Mouse (Mus musculus) MEL (cell line): ENCODE measurements around the gene Wwtr1. TPM values are rescaled to one million over a fixed set of nuclear protein-coding genes. Genes with fewer than 3 reads are reported as not detected.

Experiments used
- DNase-seq: peaks from one replicate; pipeline ENCODE4 v3.0.0; 2011; ENCODE audit warnings: low read depth, low spot score
- H3K27ac ChIP-seq: 2 replicates; pipeline ENCODE4 v1.5.1; 2012; ENCODE audit warnings: low read depth, mild to moderate bottlenecking, control low read depth, low read length, moderate library complexity; ENCODE audit not compliant: control insufficient read depth
- H3K27me3 ChIP-seq, 2 experiments: fragments of 150-350 bp in 1 of 2; sonication (generic) in 1 of 2; 2 replicates each; pipeline ENCODE4 v1.6.1; 2012; ENCODE audit warnings: low read length in 2 of 2, mild to moderate bottlenecking in 2 of 2, improper control_type of control experiment in 1 of 2, moderate library complexity in 1 of 2; ENCODE audit not compliant: insufficient read depth in 2 of 2, control insufficient read depth in 1 of 2
- H3K36me3 ChIP-seq, 2 experiments: 2 replicates each; pipeline ENCODE4 v1.6.1; 2012 to 2014; ENCODE audit warnings: low read length in 2 of 2, improper control_type of control experiment in 1 of 2, inconsistent platforms in 1 of 2, mild to moderate bottlenecking in 1 of 2; ENCODE audit not compliant: insufficient read depth in 2 of 2, control insufficient read depth in 1 of 2
- H3K4me1 ChIP-seq, 2 experiments: fragments of 150-350 bp in 1 of 2; sonication (generic) in 1 of 2; 2 replicates each; pipeline ENCODE4 v1.6.1; 2012; ENCODE audit warnings: low read length in 2 of 2, improper control_type of control experiment in 1 of 2, mild to moderate bottlenecking in 1 of 2; ENCODE audit not compliant: insufficient read depth in 2 of 2, control insufficient read depth in 1 of 2
- H3K4me3 ChIP-seq, 2 experiments: fragments of 150-350 bp in 1 of 2; sonication (generic) in 1 of 2; 2 replicates each; pipeline ENCODE4 v1.5.1; 2012; ENCODE audit warnings: low read depth in 2 of 2, low read length in 2 of 2, mild to moderate bottlenecking in 2 of 2, moderate library complexity in 2 of 2, control low read depth in 1 of 2, improper control_type of control experiment in 1 of 2; ENCODE audit not compliant: control insufficient read depth in 1 of 2, insufficient read depth in 1 of 2
- H3K79me2 ChIP-seq: 2 replicates; pipeline ENCODE4 v1.6.1; 2012; ENCODE audit warnings: mild to moderate bottlenecking, low read length, moderate library complexity; ENCODE audit not compliant: control insufficient read depth, poor library complexity, insufficient read depth
- H3K9ac ChIP-seq: 2 replicates; pipeline ENCODE4 v1.6.1; 2012; ENCODE audit warnings: low read depth, mild to moderate bottlenecking, control low read depth, low read length, moderate library complexity; ENCODE audit not compliant: control insufficient read depth, poor library complexity, severe bottlenecking
- H3K9me3 ChIP-seq: fragments of 150-350 bp; sonication (generic); replicated peaks from 2 replicates; pipeline ENCODE4 v1.6.1; 2012; ENCODE audit warnings: mild to moderate bottlenecking, low read length, improper control_type of control experiment, moderate library complexity; ENCODE audit not compliant: insufficient read depth
- E2F4 ChIP-seq: IDR thresholded peaks from 2 replicates; pipeline ENCODE4 v1.6.1; 2011; ENCODE audit warnings: low read depth, low read length, improper control_type of control experiment, borderline replicate concordance
- ELF1 ChIP-seq: IDR thresholded peaks from 2 replicates; pipeline ENCODE4 v1.6.1; 2014; ENCODE audit warnings: low read depth, mild to moderate bottlenecking, inconsistent platforms, low read length, improper control_type of control experiment, moderate library complexity
- KAT2A ChIP-seq: conservative IDR thresholded peaks from 2 replicates; pipeline ENCODE4 v1.6.1; 2012; ENCODE audit warnings: low read depth, low read length, improper control_type of control experiment, inconsistent platforms
- MXI1 ChIP-seq: IDR thresholded peaks from 2 replicates; pipeline ENCODE4 v1.6.1; 2011; ENCODE audit warnings: mild to moderate bottlenecking, low read depth, low read length, improper control_type of control experiment
- MYB ChIP-seq: IDR thresholded peaks from 2 replicates; pipeline ENCODE4 v1.6.1; 2011; ENCODE audit warnings: mild to moderate bottlenecking, low read depth, low read length, improper control_type of control experiment
- MYC ChIP-seq: IDR thresholded peaks from 2 replicates; pipeline ENCODE4 v1.6.1; 2011; ENCODE audit warnings: low read depth, mild to moderate bottlenecking, low read length, improper control_type of control experiment, moderate library complexity
- NRF1 ChIP-seq: IDR thresholded peaks from 2 replicates; pipeline ENCODE4 v1.6.1; 2014; ENCODE audit warnings: low read depth, mild to moderate bottlenecking, inconsistent platforms, low read length, improper control_type of control experiment, moderate library complexity; ENCODE audit not compliant: poor library complexity, insufficient read depth, severe bottlenecking
- RAD21 ChIP-seq: IDR thresholded peaks from 2 replicates; pipeline ENCODE4 v1.6.1; 2011; ENCODE audit warnings: mild to moderate bottlenecking, low read depth, low read length, improper control_type of control experiment
- RCOR1 ChIP-seq: IDR thresholded peaks from 2 replicates; pipeline ENCODE4 v1.6.1; 2012; ENCODE audit warnings: low read depth, mild to moderate bottlenecking, inconsistent platforms, low read length, improper control_type of control experiment
- UBTF ChIP-seq: IDR thresholded peaks from 2 replicates; pipeline ENCODE4 v1.6.1; 2012; ENCODE audit warnings: low read depth, mild to moderate bottlenecking, inconsistent platforms, low read length, improper control_type of control experiment, moderate library complexity, borderline replicate concordance; ENCODE audit not compliant: insufficient read depth
- USF1 ChIP-seq: IDR thresholded peaks from 2 replicates; pipeline ENCODE4 v1.6.1; 2014; ENCODE audit warnings: low read depth, mild to moderate bottlenecking, inconsistent platforms, low read length, improper control_type of control experiment, moderate library complexity
- ZC3H11A ChIP-seq: IDR thresholded peaks from 2 replicates; pipeline ENCODE4 v1.6.1; 2012; ENCODE audit warnings: low read depth, mild to moderate bottlenecking, inconsistent platforms, low read length, improper control_type of control experiment
- ZNF384 ChIP-seq: IDR thresholded peaks from 2 replicates; pipeline ENCODE4 v1.6.1; 2012; ENCODE audit warnings: low read depth, mild to moderate bottlenecking, inconsistent platforms, low read length, improper control_type of control experiment
- polyA plus RNA-seq, 2 experiments: library from polyadenylated mRNA; stranded (reverse) in 1 of 2; unstranded in 1 of 2; fragments of >175 nt in 1 of 2; fragments of >200 nt in 1 of 2; gene quantifications; 2 replicates each; pipeline versions ENCODE4 v1.2.1 to v1.2.4; 2012; ENCODE audit warnings: low replicate concordance in 2 of 2, low read depth in 1 of 2; ENCODE audit not compliant: insufficient read length in 2 of 2, insufficient read depth in 1 of 2, missing spikeins in 1 of 2
- total RNA-seq: library from RNA; depleted of rRNA; stranded (reverse); fragments of 300-350 nt; gene quantifications from 2 replicates; pipeline ENCODE4 v1.2.3, GENCODE M21; 2012

Gene Wwtr1
- total and polyA plus RNA-seq, 3 experiments: not detected

DNA sequence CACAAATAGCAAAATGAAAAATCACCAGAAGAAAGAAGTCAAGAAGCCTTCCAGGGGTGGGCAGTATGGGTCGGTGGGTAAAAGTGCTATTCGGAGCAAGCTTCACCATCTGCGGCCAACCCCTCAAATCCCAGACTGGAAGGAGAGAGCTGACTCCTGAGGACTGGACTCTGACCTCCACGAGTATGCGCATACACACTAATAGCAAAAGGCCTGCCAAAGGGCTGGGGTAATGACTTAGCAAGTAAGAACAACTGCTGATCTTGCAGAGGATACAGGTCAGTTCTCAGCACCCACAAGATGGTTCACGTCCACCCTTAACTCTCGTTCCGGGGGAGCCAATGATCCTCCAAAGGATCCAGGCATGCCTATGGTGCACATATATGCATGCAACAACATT lies 101.3 kb downstream of the Wwtr1 start:
- Histone ChIP-seq H3K36me3 (no peaks in the 10 kb centered on the region), H3K79me2 (no peaks in the 10 kb centered on the region), H3K4me1 (no peaks in the 10 kb centered on the region), H3K27me3 (no peaks in the 10 kb centered on the region), H3K4me3 (no peak overlapping the region), H3K9ac (no peak overlapping the region), H3K27ac (no peak overlapping the region), H3K9me3 (no peaks in the 10 kb centered on the region)
- TF ChIP-seq NRF1: no peak
- TF ChIP-seq E2F4: no peak
- TF ChIP-seq ZC3H11A: no peak
- no peak for TF ChIP-seq UBTF
- no peak for DNase-seq

DNA sequence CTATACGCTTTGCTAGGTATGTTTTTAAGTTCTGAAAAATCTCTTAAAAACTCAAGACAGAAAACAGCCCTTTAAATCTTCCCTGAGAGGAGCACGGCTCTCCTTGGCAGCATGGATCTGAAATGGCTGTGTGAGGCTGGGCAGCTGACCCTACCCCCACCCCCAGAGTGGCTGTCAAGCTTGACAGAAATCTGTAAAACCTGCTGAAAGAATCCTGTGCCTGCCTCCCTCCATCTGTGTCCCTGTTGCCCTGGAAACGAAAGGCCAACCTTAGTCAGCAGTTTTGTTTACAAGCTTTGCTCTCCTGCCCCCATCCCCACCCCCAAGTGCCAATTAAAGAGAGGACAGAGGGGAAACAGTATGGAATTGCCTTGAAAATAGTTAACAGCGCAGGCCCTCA lies 103.3 kb downstream of the Wwtr1 start:
- Histone ChIP-seq H3K36me3 (no peaks in the 10 kb centered on the region), H3K27ac (no peak overlapping the region), H3K9me3 (no peaks in the 10 kb centered on the region), H3K27me3 (no peaks in the 10 kb centered on the region), H3K4me1 (no peaks in the 10 kb centered on the region), H3K79me2 (no peaks in the 10 kb centered on the region), H3K9ac (no peak overlapping the region), H3K4me3 (no peak overlapping the region)
- DNase-seq: no peak
- TF ChIP-seq MYB (no peak), RAD21 (no peak), RCOR1 (no peak), ELF1 (no peak), USF1 (no peak)

DNA sequence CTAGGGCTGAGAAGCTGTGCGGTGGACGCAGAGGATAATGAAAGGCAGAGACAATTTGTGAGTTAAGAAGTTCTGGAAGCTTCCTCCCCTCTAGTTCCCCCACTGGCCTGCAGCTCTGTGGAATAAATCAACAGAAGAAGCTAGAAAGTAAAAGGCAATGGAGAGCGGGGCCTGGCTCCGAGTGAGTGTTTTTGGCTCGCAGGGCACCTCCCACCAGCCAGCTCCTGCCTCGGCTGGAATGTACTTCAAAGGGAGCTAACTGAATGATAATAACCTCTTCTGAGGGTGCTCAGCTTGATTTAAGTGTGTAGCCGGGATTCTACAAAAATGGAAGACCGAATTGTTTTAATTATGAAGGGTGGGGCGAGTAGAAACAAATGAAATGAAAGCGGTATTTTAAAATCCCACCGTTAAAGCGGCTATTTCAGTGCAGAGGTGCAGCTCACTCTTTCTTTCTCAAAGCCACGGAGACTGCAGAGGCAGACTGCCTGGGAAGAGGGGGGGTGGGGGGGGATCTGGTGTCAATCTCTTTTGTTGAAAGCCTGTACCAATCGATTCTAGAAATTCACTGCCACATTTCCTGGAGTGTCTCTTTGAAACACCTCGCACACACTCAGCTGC lies 104.6 kb downstream of the Wwtr1 start:
- Histone ChIP-seq H3K9me3 (no peaks in the 10 kb centered on the region), H3K9ac (no peak overlapping the region), H3K27ac (no peak overlapping the region), H3K4me1 (no peaks in the 10 kb centered on the region), H3K27me3 (no peaks in the 10 kb centered on the region), H3K79me2 (no peaks in the 10 kb centered on the region)
- DNase-seq: no peak
- TF ChIP-seq KAT2A (no peak), ZNF384 (no peak), MYC (no peak), MXI1 (no peak)
- TF ChIP-seq, all 39 proteins: peak for 0
- Histone ChIP-seq H3K4me3 (no peak overlapping the region), H3K36me3 (no peaks in the 10 kb centered on the region)
